Mouse (Mus musculus): Measurements from ENCODE around the gene Bcl6. TPM values are rescaled to one million over a fixed set of nuclear protein-coding genes. Genes with fewer than 3 reads are reported as not detected.

The Bcl6 gene
- polyA plus RNA-seq, 1 experiment from 2014 or later: 0.49 TPM

- H3K27ac ChIP-seq (ENCODE audit: low read depth): no peak overlapping the region
- no peak overlapping the region for H3K9ac ChIP-seq (ENCODE audit: low read length)
- ATAC-seq (replicated peaks; ENCODE audit: low FRiP score, low TSS enrichment, low read depth) (no peak), DNase-seq (ENCODE audit: low spot score) (no peak)
- no peak overlapping the region for H3K4me2 ChIP-seq (ENCODE audit: low read length)
- H3K4me3 ChIP-seq (ENCODE audit: low read depth, low read length): no peak overlapping the region
- 86% methylated on average over 2 of the region's 2 CpGs for WGBS
- no peaks in the 10 kb centered on the region for H3K27me3 ChIP-seq (replicated peaks; ENCODE audit: control insufficient read depth, insufficient read depth, low read length)
- H3K4me1 ChIP-seq (replicated peaks; ENCODE audit: control insufficient read depth, insufficient read depth, low read length): no peaks in the 10 kb centered on the region
- H3K36me3 ChIP-seq (ENCODE audit: control insufficient read depth, insufficient read depth, low read length): no peaks in the 10 kb centered on the region
- no peaks in the 10 kb centered on the region for H3K9me3 ChIP-seq (ENCODE audit: control insufficient read depth, low read length)
These were observed 26.3 kb downstream of the Bcl6 start for GRCm38 (mm10) chr16:23962401-23962800.

DNA sequence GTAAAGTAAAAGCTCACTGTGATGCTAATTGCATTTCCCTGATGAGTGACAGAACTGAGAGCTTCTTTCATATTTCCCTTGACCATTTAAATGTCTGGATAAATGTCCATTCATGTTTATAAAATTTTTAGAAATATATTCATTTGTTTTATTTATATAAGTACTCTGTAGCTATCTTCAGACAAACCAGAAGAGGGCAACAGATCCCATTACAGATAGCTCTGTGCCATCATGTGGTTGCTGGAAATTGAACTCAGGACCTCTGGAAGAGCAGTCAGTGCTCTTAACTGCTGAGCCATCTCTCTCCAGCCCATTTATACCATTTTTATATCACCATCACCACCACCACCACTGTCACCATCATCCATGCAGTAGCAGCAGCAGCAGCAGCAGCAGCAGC is 29.7 kb downstream of the Bcl6 start:
- DNase-seq (ENCODE audit: low spot score) (no peak), ATAC-seq (replicated peaks; ENCODE audit: low FRiP score, low TSS enrichment, low read depth) (no peak)
- no peak overlapping the region for H3K27ac ChIP-seq (ENCODE audit: low read depth)
- no peaks in the 10 kb centered on the region for H3K9me3 ChIP-seq (ENCODE audit: control insufficient read depth, low read length)
- H3K9ac ChIP-seq (ENCODE audit: low read length): no peak overlapping the region
- no peaks in the 10 kb centered on the region for H3K36me3 ChIP-seq (ENCODE audit: control insufficient read depth, insufficient read depth, low read length)
- H3K4me1 ChIP-seq (replicated peaks; ENCODE audit: control insufficient read depth, insufficient read depth, low read length): no peaks in the 10 kb centered on the region
- no peak overlapping the region for H3K4me2 ChIP-seq (ENCODE audit: low read length)
- no peaks in the 10 kb centered on the region for H3K27me3 ChIP-seq (replicated peaks; ENCODE audit: control insufficient read depth, insufficient read depth, low read length)
- H3K4me3 ChIP-seq (ENCODE audit: low read depth, low read length): no peak overlapping the region

GRCm38 (mm10) chr16:23953959-23954260 is 34.7 kb downstream of the Bcl6 start:
- no peak for DNase-seq (ENCODE audit: low spot score)
- H3K27me3 ChIP-seq (replicated peaks; ENCODE audit: control insufficient read depth, insufficient read depth, low read length): no peaks in the 10 kb centered on the region
- ATAC-seq (replicated peaks; ENCODE audit: low FRiP score, low TSS enrichment, low read depth): no peak
- H3K4me1 ChIP-seq (replicated peaks; ENCODE audit: control insufficient read depth, insufficient read depth, low read length): no peaks in the 10 kb centered on the region
- no peak overlapping the region for H3K4me2 ChIP-seq (ENCODE audit: low read length)
- WGBS: 17% methylated on average over 1 of the region's 1 CpGs
- no peaks in the 10 kb centered on the region for H3K9me3 ChIP-seq (ENCODE audit: control insufficient read depth, low read length)
- H3K9ac ChIP-seq (ENCODE audit: low read length): no peak overlapping the region
- H3K4me3 ChIP-seq (ENCODE audit: low read depth, low read length): no peak overlapping the region
- no peak overlapping the region for H3K27ac ChIP-seq (ENCODE audit: low read depth)
- no peaks in the 10 kb centered on the region for H3K36me3 ChIP-seq (ENCODE audit: control insufficient read depth, insufficient read depth, low read length)

DNA sequence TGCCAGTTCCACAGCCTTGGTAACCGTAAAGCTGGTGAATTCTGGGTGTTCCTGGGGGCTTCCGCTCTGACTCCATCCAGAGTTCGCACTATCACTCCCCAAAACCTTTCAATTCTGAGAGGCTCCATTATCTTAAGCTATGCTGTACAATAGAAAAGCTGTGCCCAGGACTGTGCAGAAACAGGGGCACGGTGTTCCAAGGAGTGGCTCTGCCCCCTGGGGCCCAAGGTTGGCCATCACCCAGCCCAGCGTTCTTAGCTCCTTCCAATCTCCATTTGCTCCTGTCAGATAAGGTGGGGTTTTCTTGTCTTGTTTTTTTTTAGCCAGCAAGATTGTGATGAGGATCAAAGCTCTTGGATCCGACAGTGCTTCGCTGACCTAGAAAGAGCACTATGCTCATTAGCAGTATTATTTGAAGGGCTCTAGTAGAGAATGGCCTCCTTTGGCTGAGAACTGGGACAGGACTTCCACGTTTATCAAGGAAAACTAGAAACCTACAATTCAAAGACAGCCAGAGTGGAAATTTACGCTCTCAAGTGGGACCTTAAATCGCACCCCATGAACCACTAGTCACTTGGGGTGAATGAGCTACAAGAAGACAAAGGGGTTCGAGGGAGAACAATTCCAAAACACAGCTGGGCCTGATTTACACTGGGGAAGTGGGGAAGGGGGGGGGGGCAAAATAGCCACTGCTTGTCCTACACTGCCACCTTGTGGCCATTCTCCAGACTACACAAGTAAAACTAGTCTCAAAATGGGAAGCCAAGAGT is 35.3 kb downstream of the Bcl6 start:
- no peak for ATAC-seq (replicated peaks; ENCODE audit: low FRiP score, low TSS enrichment, low read depth)
- Histone ChIP-seq H3K4me2 (ENCODE audit: low read length) (no peak overlapping the region), H3K4me1 (replicated peaks; ENCODE audit: control insufficient read depth, insufficient read depth, low read length) (no peaks in the 10 kb centered on the region), H3K27me3 (replicated peaks; ENCODE audit: control insufficient read depth, insufficient read depth, low read length) (no peaks in the 10 kb centered on the region), H3K9ac (ENCODE audit: low read length) (no peak overlapping the region), H3K36me3 (ENCODE audit: control insufficient read depth, insufficient read depth, low read length) (no peaks in the 10 kb centered on the region), H3K9me3 (ENCODE audit: control insufficient read depth, low read length) (no peaks in the 10 kb centered on the region), H3K27ac (ENCODE audit: low read depth) (no peak overlapping the region), H3K4me3 (ENCODE audit: low read depth, low read length) (no peak overlapping the region)
- DNase-seq (ENCODE audit: low spot score): peak; percentile 76
- WGBS: 55% methylated on average over 11 of the region's 11 CpGs

DNA sequence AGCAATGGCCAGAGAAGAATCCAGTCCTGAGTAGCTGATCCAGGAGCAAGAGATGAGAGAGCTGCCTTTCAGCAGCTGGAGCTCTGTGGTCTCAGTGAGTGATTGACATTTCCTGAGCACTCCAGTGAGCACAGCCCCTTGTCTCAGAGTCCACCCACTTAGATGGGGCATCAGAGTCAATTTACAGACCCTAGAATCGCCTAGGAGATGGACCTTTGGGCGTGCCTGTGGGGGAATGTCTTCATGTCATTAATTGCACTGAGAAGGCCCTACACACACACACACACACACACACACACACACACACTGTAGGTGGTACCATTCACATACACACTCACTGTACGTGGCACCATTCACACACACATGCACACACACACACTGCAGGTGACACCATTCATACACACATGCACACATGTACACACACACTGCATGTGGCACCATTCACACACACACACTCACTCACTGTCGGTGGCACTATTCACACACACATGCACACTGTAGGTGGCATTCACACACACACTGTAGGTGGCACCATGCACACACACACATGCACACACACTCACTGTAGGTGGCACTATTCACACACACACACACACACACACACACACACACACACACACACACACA is 36.4 kb downstream of the Bcl6 start:
- no peaks in the 10 kb centered on the region for H3K36me3 ChIP-seq (ENCODE audit: control insufficient read depth, insufficient read depth, low read length)
- H3K4me3 ChIP-seq (ENCODE audit: low read depth, low read length): no peak overlapping the region
- H3K27me3 ChIP-seq (replicated peaks; ENCODE audit: control insufficient read depth, insufficient read depth, low read length): no peaks in the 10 kb centered on the region
- no peaks in the 10 kb centered on the region; the same call in 1 of the 2 replicates for H3K9me3 ChIP-seq (ENCODE audit: control insufficient read depth, low read length)
- ATAC-seq (replicated peaks; ENCODE audit: low FRiP score, low TSS enrichment, low read depth) (no peak), DNase-seq (ENCODE audit: low spot score) (no peak)
- no peak overlapping the region for H3K27ac ChIP-seq (ENCODE audit: low read depth)
- no peak overlapping the region for H3K9ac ChIP-seq (ENCODE audit: low read length)
- WGBS: 64% methylated on average over 4 of the region's 4 CpGs
- no peak overlapping the region for H3K4me2 ChIP-seq (ENCODE audit: low read length)
- no peaks in the 10 kb centered on the region for H3K4me1 ChIP-seq (replicated peaks; ENCODE audit: control insufficient read depth, insufficient read depth, low read length)

- Histone ChIP-seq H3K4me1 (replicated peaks; ENCODE audit: control insufficient read depth, insufficient read depth, low read length) (no peaks in the 10 kb centered on the region), H3K27ac (ENCODE audit: low read depth) (no peak overlapping the region), H3K9ac (ENCODE audit: low read length) (no peak overlapping the region), H3K4me3 (ENCODE audit: low read depth, low read length) (no peak overlapping the region), H3K27me3 (replicated peaks; ENCODE audit: control insufficient read depth, insufficient read depth, low read length) (no peaks in the 10 kb centered on the region), H3K9me3 (ENCODE audit: control insufficient read depth, low read length) (no peaks in the 10 kb centered on the region; the same call in 1 of the 2 replicates), H3K36me3 (ENCODE audit: control insufficient read depth, insufficient read depth, low read length) (no peaks in the 10 kb centered on the region), H3K4me2 (ENCODE audit: low read length) (no peak overlapping the region)
- ATAC-seq (replicated peaks; ENCODE audit: low FRiP score, low TSS enrichment, low read depth): no peak
- DNase-seq (ENCODE audit: low spot score): no peak
- 88% methylated on average over 6 of the region's 6 CpGs for WGBS
These were observed 41.0 kb downstream of the Bcl6 start for GRCm38 (mm10) chr16:23947654-23948053.

DNA sequence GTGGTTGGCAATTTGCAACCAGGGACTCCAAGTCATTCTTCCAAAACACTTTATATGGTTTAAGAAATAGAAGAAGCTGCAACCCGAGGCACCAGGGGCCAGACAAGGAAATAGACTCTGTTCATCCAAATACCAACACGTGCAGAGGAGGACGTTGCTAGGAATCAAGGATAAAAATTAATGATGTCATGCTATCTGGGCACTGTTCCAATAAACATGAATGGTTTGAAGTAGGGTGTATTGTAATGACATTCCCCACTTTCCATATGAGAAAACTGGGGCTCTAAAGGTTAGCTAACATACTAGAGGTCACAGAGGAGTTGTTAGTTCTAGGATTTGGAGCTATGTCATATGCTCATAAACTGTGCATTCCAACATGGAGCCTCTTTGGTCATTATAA is 43.9 kb downstream of the Bcl6 start:
- no peaks in the 10 kb centered on the region; the same call in 1 of the 2 replicates for H3K9me3 ChIP-seq (ENCODE audit: control insufficient read depth, low read length)
- H3K4me3 ChIP-seq (ENCODE audit: low read depth, low read length): no peak overlapping the region
- no peak for DNase-seq (ENCODE audit: low spot score)
- H3K4me2 ChIP-seq (ENCODE audit: low read length): no peak overlapping the region
- no peak for ATAC-seq (replicated peaks; ENCODE audit: low FRiP score, low TSS enrichment, low read depth)
- H3K27me3 ChIP-seq (replicated peaks; ENCODE audit: control insufficient read depth, insufficient read depth, low read length): no peaks in the 10 kb centered on the region
- H3K36me3 ChIP-seq (ENCODE audit: control insufficient read depth, insufficient read depth, low read length): no peaks in the 10 kb centered on the region
- H3K4me1 ChIP-seq (replicated peaks; ENCODE audit: control insufficient read depth, insufficient read depth, low read length): no peaks in the 10 kb centered on the region
- WGBS: 30% methylated on average over 3 of the region's 3 CpGs
- no peak overlapping the region for H3K27ac ChIP-seq (ENCODE audit: low read depth)
- no peak overlapping the region for H3K9ac ChIP-seq (ENCODE audit: low read length)

- Histone ChIP-seq H3K27me3 (replicated peaks; ENCODE audit: control insufficient read depth, insufficient read depth, low read length) (no peaks in the 10 kb centered on the region), H3K36me3 (ENCODE audit: control insufficient read depth, insufficient read depth, low read length) (no peaks in the 10 kb centered on the region), H3K9ac (ENCODE audit: low read length) (no peak overlapping the region), H3K4me3 (ENCODE audit: low read depth, low read length) (no peak overlapping the region), H3K27ac (ENCODE audit: low read depth) (no peak overlapping the region), H3K9me3 (ENCODE audit: control insufficient read depth, low read length) (no peaks in the 10 kb centered on the region), H3K4me2 (ENCODE audit: low read length) (no peak overlapping the region), H3K4me1 (replicated peaks; ENCODE audit: control insufficient read depth, insufficient read depth, low read length) (no peaks in the 10 kb centered on the region)
- ATAC-seq (replicated peaks; ENCODE audit: low FRiP score, low TSS enrichment, low read depth) (no peak), DNase-seq (ENCODE audit: low spot score) (no peak)
- 36% methylated on average over 2 of the region's 2 CpGs for WGBS
These were observed 54.3 kb downstream of the Bcl6 start for GRCm38 (mm10) chr16:23934397-23934796.

DNA sequence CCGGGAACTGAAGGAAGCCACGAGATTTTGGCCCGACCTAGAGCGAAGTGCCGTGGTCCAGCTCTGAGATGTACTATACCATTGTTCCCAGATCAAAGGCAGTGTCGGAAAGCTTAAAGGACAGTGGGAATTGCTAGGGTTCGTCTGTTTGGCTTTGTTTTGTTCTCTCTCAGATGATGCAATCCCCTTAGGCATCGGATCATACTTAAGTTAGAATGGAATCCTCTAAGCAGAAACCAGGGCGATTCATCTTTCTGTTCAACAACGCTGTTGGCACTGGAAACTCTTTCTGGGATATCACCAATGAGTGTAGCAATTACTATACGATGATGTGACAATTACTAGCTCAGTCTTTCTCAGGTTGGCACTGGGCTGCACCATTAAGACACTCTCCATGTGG is 56.4 kb downstream of the Bcl6 start, which contains the start of gene Rtp2:
TSS of gene Rtp2 (minus strand) at position 101 of the 400 bp plus-strand sequence.
- Histone ChIP-seq H3K4me1 (replicated peaks; ENCODE audit: control insufficient read depth, insufficient read depth, low read length) (no peaks in the 10 kb centered on the region), H3K9ac (ENCODE audit: low read length) (no peak within 1 kb of the TSS), H3K27ac (ENCODE audit: low read depth) (no peak within 1 kb of the TSS), H3K36me3 (ENCODE audit: control insufficient read depth, insufficient read depth, low read length) (no peaks in the 10 kb centered on the region), H3K9me3 (ENCODE audit: control insufficient read depth, low read length) (no peaks in the 10 kb centered on the region), H3K27me3 (replicated peaks; ENCODE audit: control insufficient read depth, insufficient read depth, low read length) (no peaks in the 10 kb centered on the region), H3K4me3 (ENCODE audit: low read depth, low read length) (no peak within 1 kb of the TSS), H3K4me2 (ENCODE audit: low read length) (no peak within 1 kb of the TSS)
- WGBS: 85% methylated on average over 11 of the region's 11 CpGs
- ATAC-seq (replicated peaks; ENCODE audit: low FRiP score, low TSS enrichment, low read depth) (no peak), DNase-seq (ENCODE audit: low spot score) (no peak)

Measured in intestine, embryonic 14.5 days (tissue).